9 mouse cellular contexts compared by ENCODE assay signal in genomic region chr8:70081976-70082375, GRCm38 (mm10). TPM values are rescaled to one million over a fixed set of nuclear protein-coding genes. Genes with fewer than 3 reads are reported as not detected.
"Had no signal": no experiment of that assay in that cellular context is flagged by ENCODE, and none has a peak within 500 bp of the region (broad histone marks: within the 10 kb centered on the region; RNA-seq: fewer than 3 reads in every experiment).

No protein-coding gene starts in this region.

- DNase-seq: lung, adult 18-20 months; lung, embryonic 14.5 days; lung, postnatal 10 days; lung, postnatal 4 days; right cerebral cortex, postnatal 14 days; thymus, adult 2 months; thymus, postnatal 25 days; thymus, postnatal 4 days had no signal

RNA-seq across cellular contexts. Expression of gene Ncan, which starts 38.7 kb away (rescaled TPM):
- polyA plus RNA-seq: myocyte had no signal
